Mouse (Mus musculus): Measurements from ENCODE around the gene Smok2a. TPM values are rescaled to one million over a fixed set of nuclear protein-coding genes. Genes with fewer than 3 reads are reported as not detected.
"Not testable (repeated sequence)": the region's sequence is repeated elsewhere in the genome, so short reads cannot be mapped to it uniquely, and the experiment has no call there.

Gene Smok2a
- not detected in 2 replicates for polyA plus RNA-seq (2014; fragmentation: Nextera tagmentation; extraction: Ambion mirVana)

DNA sequence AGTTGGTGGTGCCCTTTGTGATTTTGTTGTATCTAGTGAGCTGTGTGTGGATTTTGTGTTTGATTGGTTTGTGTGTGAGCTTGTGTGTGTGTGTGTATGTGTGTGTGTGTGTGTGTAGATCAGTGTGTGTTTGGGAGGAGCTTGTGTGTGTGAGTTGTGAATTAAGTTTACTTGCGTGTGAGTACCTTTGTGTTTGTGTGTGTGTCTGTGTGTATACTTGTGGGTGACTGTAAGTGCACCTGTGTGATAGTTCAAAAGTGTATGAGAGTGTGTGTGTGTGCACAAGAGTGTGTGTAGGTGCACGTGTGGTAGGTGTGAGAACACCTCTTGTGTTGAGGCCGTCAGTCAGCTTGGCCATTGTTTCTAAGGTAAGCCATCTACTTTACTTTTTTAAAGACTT, at the start of gene Smok2a:
Gene Smok2a, plus strand, starts transcription at position 301 of the 400 bp plus-strand sequence.
- Histone ChIP-seq H3K9me3 (ENCODE audit: control insufficient read depth, low read length) (peaks cover 73% of the 10 kb centered on the region), H3K4me3 (ENCODE audit: low read depth, low read length) (no peak within 1 kb of the TSS), H3K36me3 (ENCODE audit: control insufficient read depth, insufficient read depth, low read length) (no peaks in the 10 kb centered on the region), H3K4me1 (ENCODE audit: control insufficient read depth, insufficient read depth, low read length) (no peaks in the 10 kb centered on the region), H3K27me3 (ENCODE audit: control insufficient read depth, insufficient read depth, low read length) (no peaks in the 10 kb centered on the region), H3K4me2 (no peak within 1 kb of the TSS), H3K9ac (ENCODE audit: low read length) (no peak within 1 kb of the TSS), H3K27ac (ENCODE audit: low read depth, low read length) (no peak within 1 kb of the TSS)
- ATAC-seq (ENCODE audit: low FRiP score) (no peak), DNase-seq (ENCODE audit: low spot score, missing footprints) (no peak)
- 87% methylated on average over 3 of the region's 3 CpGs for WGBS

- not testable (repeated sequence) for ATAC-seq (ENCODE audit: low FRiP score); H3K27ac ChIP-seq (ENCODE audit: low read depth, low read length); H3K27me3 ChIP-seq (ENCODE audit: control insufficient read depth, insufficient read depth, low read length); H3K9ac ChIP-seq (ENCODE audit: low read length); H3K4me3 ChIP-seq (ENCODE audit: low read depth, low read length); H3K36me3 ChIP-seq (ENCODE audit: control insufficient read depth, insufficient read depth, low read length); H3K9me3 ChIP-seq (ENCODE audit: control insufficient read depth, low read length); H3K4me2 ChIP-seq; H3K4me1 ChIP-seq (ENCODE audit: control insufficient read depth, insufficient read depth, low read length); DNase-seq (ENCODE audit: low spot score, missing footprints)
- 85% methylated on average over 6 of the region's 6 CpGs for WGBS
Measured at GRCm38 (mm10) chr17:13173578-13173977, 47.4 kb upstream of the Smok2a start.

- H3K27ac ChIP-seq (ENCODE audit: low read depth, low read length); ATAC-seq (ENCODE audit: low FRiP score); H3K36me3 ChIP-seq (ENCODE audit: control insufficient read depth, insufficient read depth, low read length); H3K4me3 ChIP-seq (ENCODE audit: low read depth, low read length); DNase-seq (ENCODE audit: low spot score, missing footprints); H3K9ac ChIP-seq (ENCODE audit: low read length); H3K27me3 ChIP-seq (ENCODE audit: control insufficient read depth, insufficient read depth, low read length); H3K4me1 ChIP-seq (ENCODE audit: control insufficient read depth, insufficient read depth, low read length); H3K9me3 ChIP-seq (ENCODE audit: control insufficient read depth, low read length); H3K4me2 ChIP-seq: not testable (repeated sequence)
- WGBS = 47% methylated on average over 1 of the region's 3 CpGs
Measured at GRCm38 (mm10) chr17:13174029-13174428, 47.0 kb upstream of the Smok2a start.

DNA sequence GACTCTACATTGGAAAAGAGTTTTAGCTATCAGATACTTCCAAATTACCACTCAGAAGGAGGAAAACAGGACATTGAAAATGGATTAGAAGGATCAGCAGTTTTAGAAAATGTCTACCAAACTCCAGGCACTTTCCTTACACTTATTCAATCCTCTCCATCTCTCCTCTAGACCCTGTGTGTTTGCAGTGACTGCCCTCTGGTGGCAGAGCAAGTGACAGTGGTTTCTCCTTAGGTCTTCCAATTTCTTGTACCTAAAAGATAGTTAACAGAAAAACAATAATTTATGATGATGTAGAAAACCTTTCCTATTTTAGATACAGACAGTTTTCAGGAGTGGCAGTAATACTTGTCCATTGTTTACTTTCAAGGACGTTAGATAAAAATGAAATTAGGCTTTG, 45.4 kb upstream of the Smok2a start:
- H3K9ac ChIP-seq (ENCODE audit: low read length); H3K27me3 ChIP-seq (ENCODE audit: control insufficient read depth, insufficient read depth, low read length); H3K4me1 ChIP-seq (ENCODE audit: control insufficient read depth, insufficient read depth, low read length); H3K36me3 ChIP-seq (ENCODE audit: control insufficient read depth, insufficient read depth, low read length); H3K4me2 ChIP-seq; H3K27ac ChIP-seq (ENCODE audit: low read depth, low read length); H3K9me3 ChIP-seq (ENCODE audit: control insufficient read depth, low read length); DNase-seq (ENCODE audit: low spot score, missing footprints); H3K4me3 ChIP-seq (ENCODE audit: low read depth, low read length): not testable (repeated sequence)
- WGBS = no CpG with 5 or more reads among the region's 1 CpGs
- peak; percentile 59; the same call in 1 of the 2 replicates for ATAC-seq (ENCODE audit: low FRiP score)

DNA sequence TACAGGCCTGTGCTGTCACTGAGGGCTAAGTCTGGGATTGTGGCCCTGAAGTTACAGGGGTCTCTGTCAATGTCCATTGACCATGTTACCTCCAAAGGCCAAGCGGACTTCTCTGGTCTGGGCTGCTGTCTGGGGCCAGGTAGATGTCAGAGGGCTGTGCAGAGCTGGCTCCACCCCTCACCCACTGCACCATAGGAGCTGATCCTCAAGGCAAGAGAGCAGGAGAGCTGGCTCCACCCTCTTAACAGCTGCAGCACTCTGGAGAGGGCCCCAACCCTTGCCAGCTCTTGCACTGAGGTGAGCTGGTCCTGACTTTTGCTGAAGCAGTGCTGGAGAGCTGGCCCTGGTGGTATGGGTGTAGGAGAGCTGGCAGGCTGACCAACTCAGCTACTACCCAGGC, 43.2 kb upstream of the Smok2a start:
- H3K4me2 ChIP-seq; H3K4me3 ChIP-seq (ENCODE audit: low read depth, low read length); H3K27ac ChIP-seq (ENCODE audit: low read depth, low read length); H3K27me3 ChIP-seq (ENCODE audit: control insufficient read depth, insufficient read depth, low read length); H3K4me1 ChIP-seq (ENCODE audit: control insufficient read depth, insufficient read depth, low read length); DNase-seq (ENCODE audit: low spot score, missing footprints); H3K36me3 ChIP-seq (ENCODE audit: control insufficient read depth, insufficient read depth, low read length); H3K9ac ChIP-seq (ENCODE audit: low read length): not testable (repeated sequence)
- ATAC-seq (ENCODE audit: low FRiP score) = peak; percentile 43; the same call in 1 of the 2 replicates
- H3K9me3 ChIP-seq (ENCODE audit: control insufficient read depth, low read length) = peaks cover 19% of the 10 kb centered on the region
- WGBS = 44% methylated on average over 1 of the region's 1 CpGs

- not testable (repeated sequence) for H3K4me2 ChIP-seq; H3K9ac ChIP-seq (ENCODE audit: low read length); H3K4me3 ChIP-seq (ENCODE audit: low read depth, low read length); ATAC-seq (ENCODE audit: low FRiP score); H3K27ac ChIP-seq (ENCODE audit: low read depth, low read length); DNase-seq (ENCODE audit: low spot score, missing footprints); H3K4me1 ChIP-seq (ENCODE audit: control insufficient read depth, insufficient read depth, low read length); H3K36me3 ChIP-seq (ENCODE audit: control insufficient read depth, insufficient read depth, low read length); H3K27me3 ChIP-seq (ENCODE audit: control insufficient read depth, insufficient read depth, low read length)
- WGBS = 82% methylated on average over 4 of the region's 4 CpGs
- peaks cover 19% of the 10 kb centered on the region for H3K9me3 ChIP-seq (ENCODE audit: control insufficient read depth, low read length)
Measured at GRCm38 (mm10) chr17:13179021-13179420, 42.0 kb upstream of the Smok2a start.

- not testable (repeated sequence) for H3K27me3 ChIP-seq (ENCODE audit: control insufficient read depth, insufficient read depth, low read length); H3K27ac ChIP-seq (ENCODE audit: low read depth, low read length); ATAC-seq (ENCODE audit: low FRiP score); H3K4me1 ChIP-seq (ENCODE audit: control insufficient read depth, insufficient read depth, low read length); H3K36me3 ChIP-seq (ENCODE audit: control insufficient read depth, insufficient read depth, low read length); H3K9ac ChIP-seq (ENCODE audit: low read length); H3K4me3 ChIP-seq (ENCODE audit: low read depth, low read length); H3K4me2 ChIP-seq
- peak; percentile 26 for DNase-seq (ENCODE audit: low spot score, missing footprints)
- peaks cover 19% of the 10 kb centered on the region for H3K9me3 ChIP-seq (ENCODE audit: control insufficient read depth, low read length)
- 91% methylated on average over 5 of the region's 5 CpGs for WGBS
Measured at GRCm38 (mm10) chr17:13180491-13180890, 40.5 kb upstream of the Smok2a start.

- H3K27ac ChIP-seq (ENCODE audit: low read depth, low read length); H3K36me3 ChIP-seq (ENCODE audit: control insufficient read depth, insufficient read depth, low read length); ATAC-seq (ENCODE audit: low FRiP score); DNase-seq (ENCODE audit: low spot score, missing footprints); H3K9ac ChIP-seq (ENCODE audit: low read length); H3K4me3 ChIP-seq (ENCODE audit: low read depth, low read length); H3K4me2 ChIP-seq; H3K27me3 ChIP-seq (ENCODE audit: control insufficient read depth, insufficient read depth, low read length); H3K4me1 ChIP-seq (ENCODE audit: control insufficient read depth, insufficient read depth, low read length): not testable (repeated sequence)
- H3K9me3 ChIP-seq (ENCODE audit: control insufficient read depth, low read length) = peaks cover 36% of the 10 kb centered on the region
- 61% methylated on average over 2 of the region's 4 CpGs for WGBS
Measured at GRCm38 (mm10) chr17:13182712-13183111, 38.3 kb upstream of the Smok2a start.

GRCm38 (mm10) chr17:13184514-13184913, 36.5 kb upstream of the Smok2a start:
- not testable (repeated sequence) for H3K4me2 ChIP-seq

More at GRCm38 (mm10) chr17:13184514-13184913, 36.5 kb upstream of the Smok2a start:
- H3K27ac ChIP-seq (ENCODE audit: low read depth, low read length); H3K9ac ChIP-seq (ENCODE audit: low read length); H3K4me1 ChIP-seq (ENCODE audit: control insufficient read depth, insufficient read depth, low read length); ATAC-seq (ENCODE audit: low FRiP score); DNase-seq (ENCODE audit: low spot score, missing footprints); H3K36me3 ChIP-seq (ENCODE audit: control insufficient read depth, insufficient read depth, low read length); H3K4me3 ChIP-seq (ENCODE audit: low read depth, low read length); H3K27me3 ChIP-seq (ENCODE audit: control insufficient read depth, insufficient read depth, low read length): not testable (repeated sequence)
- WGBS = 94% methylated on average over 4 of the region's 5 CpGs
- peaks cover 38% of the 10 kb centered on the region for H3K9me3 ChIP-seq (ENCODE audit: control insufficient read depth, low read length)

Measured in midbrain, embryonic 11.5 days (tissue).